Mouse (Mus musculus): ENCODE results near the gene Kyat1.
A peak's percentile ranks its signal among the peaks of the same experiment; 100 is the strongest.
"Not testable (repeated sequence)": the region's sequence is repeated elsewhere in the genome, so short reads cannot be mapped to it uniquely, and the experiment has no call there.

The Kyat1 gene

DNA sequence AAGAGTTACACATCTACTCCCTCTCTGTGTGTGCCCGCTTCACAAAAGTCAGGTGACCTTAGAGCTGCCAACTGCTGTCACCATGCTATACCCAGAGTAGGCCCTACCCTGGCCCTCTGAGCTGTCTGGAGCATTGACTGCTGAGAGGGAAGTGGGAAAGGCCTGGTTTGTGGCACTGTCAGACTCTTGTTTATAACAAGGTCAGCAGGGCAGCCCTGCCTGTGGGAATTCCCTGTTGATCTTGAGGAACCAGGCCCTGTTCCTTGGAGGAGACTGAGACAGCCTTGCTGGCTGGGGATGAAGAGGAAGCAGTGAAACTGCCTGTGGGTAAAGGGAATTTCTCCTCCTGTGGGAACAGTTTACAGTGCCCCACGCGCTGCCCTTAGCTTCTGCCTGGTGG lies 9.1 kb upstream of the Kyat1 start:
- no peak for DNase-seq (ENCODE audit: low read depth, low spot score)

DNA sequence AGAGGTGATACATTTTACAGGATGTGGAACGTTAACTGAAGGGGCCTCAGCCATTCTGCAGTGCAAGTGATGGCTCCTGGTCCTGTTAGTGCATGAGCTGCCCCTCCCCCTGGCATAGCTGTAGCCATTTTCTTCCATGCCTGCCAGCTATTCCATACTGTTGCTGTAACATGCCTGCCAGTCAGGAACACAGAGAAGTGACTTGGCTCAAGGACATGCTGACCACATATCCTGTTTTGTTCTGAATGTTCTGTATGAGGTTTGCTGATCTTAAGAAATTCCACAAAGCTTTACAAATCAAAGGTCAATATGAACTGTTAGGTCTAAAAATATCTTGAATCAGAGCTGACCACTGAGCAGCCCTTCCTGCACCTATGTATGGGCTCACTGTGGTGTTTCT lies 7.3 kb upstream of the Kyat1 start:
- DNase-seq (ENCODE audit: low read depth, low spot score): no peak

DNA sequence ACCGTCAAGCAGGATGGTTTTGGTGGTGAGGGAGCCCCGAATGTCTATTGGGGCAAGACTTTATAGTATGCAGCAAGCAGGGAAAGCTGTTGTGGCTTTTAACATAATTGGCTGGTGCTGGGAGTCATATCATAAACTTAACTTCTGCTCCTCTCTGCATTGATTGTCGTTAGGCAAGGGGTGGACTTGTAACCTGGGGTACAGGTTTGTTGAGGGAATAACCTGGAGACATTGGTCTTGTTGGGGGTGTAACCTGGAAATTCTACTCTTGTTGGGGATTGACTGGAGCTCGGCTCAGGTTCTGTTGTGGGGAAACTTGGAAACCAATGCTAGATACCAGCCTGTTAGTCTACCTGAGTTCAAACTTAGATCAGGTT lies 6.5 kb upstream of the Kyat1 start:
- no peak for DNase-seq (ENCODE audit: low read depth, low spot score)

DNA sequence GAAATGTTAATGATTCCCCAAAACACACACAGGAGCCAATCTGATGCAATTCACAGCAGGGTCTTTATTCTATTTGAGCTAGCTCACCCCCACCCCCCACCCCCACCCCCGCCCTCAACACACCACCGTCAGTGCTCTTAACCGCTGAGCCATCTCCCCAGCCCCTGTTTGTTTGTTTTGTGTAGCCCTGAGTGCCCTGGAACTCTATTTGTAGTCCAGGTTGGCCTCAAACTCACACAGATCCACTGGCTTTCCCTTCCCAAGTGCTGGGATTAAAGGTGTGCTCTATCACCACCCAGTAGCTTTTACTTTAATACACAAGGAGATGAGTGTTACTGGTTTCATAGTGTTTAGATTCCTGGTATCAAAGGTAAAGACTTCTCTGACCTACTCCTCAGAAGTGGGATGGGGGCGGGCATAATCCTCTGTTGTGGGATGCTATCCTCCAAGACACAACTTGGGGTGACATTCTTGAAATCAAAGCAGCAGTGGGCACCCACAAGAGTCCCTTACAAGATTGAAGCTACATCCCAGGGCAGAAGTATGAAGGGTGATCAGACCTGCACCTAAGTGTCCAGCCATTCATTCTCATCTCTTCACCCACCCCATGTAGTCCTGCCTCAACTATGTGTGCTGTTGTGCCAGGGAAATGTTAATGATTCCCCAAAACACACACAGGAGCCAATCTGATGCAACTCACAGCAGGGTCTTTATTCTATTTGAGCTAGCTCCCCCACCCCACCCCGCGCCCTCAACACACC lies 5.9 kb upstream of the Kyat1 start:
- no peak for DNase-seq (ENCODE audit: low read depth, low spot score)

DNA sequence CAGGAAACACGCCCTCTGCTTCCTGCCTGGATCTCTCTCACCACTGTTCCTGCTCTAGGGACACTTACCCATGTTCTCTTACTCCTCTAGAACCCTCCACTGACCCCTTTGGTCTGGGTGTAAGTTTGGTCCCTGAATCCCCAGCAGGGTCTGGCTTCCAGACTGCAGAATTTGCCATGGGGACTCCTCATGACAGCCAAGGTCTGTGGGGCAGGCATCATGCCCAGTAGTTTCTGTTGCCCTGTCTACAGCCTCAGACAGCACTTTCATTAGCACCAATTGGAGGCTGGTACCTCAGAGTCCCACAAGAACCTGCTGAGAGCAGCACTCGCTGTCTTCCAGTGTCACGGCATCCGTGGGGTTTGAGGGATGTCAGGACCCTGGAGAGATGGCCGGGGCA lies 2.2 kb upstream of the Kyat1 start:
- no peak for DNase-seq (ENCODE audit: low read depth, low spot score)

DNA sequence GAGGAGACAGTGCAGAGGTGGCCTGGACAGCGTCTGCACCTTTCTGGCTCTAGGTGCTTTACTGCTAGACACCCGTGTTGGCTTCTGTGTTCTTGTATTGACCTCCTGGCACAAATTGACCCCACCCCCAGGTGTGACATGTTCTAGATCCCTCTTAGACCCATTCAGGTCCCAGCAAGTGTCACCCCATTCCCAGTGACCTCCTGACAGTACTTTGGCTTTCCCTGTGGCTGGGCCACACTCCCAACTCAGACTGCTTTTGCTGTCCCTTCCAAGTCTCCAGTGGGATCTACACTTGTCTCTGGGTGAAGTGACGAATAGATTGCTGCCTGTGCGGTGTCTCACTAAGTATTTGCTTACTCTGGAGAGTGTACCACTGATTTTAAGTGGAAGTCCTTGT lies 1.8 kb upstream of the Kyat1 start:
- DNase-seq (ENCODE audit: low read depth, low spot score): no peak

DNA sequence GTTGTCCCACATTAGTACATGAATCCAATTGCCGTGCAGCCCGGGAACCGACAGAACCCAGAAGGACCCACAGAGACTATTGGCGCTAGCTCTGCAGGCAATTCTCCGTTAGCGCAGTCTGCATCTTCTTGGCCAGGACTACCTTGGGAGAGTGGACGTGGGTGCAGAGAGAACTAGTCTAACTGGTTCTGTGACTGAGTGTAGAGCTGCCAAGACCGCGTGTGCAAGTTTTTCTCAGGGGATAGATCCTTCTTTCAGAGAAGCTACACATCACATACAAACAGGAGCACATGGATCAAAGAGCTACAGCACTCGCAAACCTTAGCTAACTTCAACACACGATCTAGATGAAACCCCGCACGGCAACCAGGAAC lies 405 bp downstream of the Kyat1 start:
- no peak for DNase-seq (ENCODE audit: low read depth, low spot score)

DNA sequence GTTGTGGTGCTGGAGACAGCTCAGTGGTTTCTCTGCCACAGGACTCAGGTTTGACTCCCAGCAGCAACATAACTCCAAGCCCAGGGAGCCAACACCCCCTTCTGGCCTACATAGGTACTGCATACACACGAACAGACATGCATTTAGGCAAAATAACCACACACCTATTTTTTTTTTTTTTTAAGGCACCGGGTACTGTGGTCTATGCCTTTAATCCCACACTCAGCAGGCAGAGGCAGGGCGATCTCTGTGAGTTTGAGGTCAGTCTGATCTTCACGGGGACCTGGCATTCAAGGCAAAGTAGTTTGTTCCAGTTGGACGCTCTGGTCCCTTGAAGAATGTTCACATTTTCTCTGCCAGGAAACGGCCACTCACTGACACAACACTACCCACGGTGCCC lies 2.2 kb downstream of the Kyat1 start:
- peak; percentile 62 for DNase-seq (ENCODE audit: low read depth, low spot score)

DNA sequence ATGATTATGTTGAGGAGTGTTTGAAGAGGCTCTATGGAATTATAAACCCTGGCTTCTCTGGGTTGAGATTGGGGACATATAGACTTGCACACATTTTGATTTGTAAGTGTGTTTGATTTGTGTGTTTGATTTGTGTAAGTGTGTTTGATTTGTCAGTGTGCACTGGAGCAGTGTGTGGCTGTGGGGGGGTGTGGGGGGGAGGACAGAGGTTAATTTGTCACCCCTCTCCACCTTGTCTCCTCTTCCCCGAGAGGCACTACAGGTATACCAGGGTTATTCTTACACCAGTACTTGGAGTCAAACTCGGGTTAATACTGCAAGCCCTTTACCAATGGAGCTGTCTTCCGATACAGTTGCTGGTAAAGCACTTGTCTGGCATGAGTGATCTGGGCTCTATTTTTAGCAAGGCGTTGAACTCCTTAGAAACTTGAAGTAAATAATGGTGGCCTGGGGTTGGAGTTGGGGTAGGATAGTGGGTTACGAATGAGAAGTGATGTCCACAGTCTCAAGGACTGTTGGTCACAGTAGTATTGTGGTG lies 5.2 kb downstream of the Kyat1 start:
- DNase-seq (ENCODE audit: low read depth, low spot score): no peak

DNA sequence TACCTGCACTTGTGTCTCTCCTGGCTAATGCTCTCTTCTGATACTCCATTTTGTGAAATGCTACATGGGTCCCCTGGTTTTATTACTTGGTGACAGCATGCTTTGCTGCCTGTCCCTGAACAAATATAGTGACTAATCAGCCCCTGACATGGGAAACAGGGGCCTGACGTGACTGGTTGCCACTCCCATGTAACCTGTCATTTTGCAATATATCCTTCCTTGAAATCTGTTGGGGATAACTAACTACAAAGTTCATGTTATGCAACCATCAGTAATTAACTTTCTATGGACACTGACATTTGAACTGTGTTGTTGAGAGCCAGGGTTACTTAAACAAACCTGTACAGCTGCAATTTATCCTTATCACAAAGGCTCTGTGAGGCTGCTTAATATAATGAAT lies 5.7 kb downstream of the Kyat1 start:
- no peak for DNase-seq (ENCODE audit: low read depth, low spot score)

DNA sequence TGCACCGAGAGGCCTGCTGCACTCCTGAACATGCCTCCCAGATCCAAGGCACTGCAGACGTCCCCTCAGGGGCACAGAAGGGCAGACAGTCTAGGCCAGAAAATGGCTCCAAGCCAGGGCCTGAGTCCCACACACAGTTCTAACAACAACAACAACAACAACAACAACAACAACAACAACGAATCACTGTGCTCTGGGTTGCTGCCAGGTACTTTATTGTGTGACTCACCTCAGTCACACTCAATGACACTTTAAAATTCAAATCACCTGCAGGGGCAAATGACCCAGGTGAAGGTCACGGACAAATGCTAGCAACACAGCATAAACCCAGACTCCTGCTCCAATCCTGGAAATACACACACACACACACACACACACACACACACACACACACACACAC lies 7.6 kb downstream of the Kyat1 start:
- DNase-seq (ENCODE audit: low read depth, low spot score): no peak

DNA sequence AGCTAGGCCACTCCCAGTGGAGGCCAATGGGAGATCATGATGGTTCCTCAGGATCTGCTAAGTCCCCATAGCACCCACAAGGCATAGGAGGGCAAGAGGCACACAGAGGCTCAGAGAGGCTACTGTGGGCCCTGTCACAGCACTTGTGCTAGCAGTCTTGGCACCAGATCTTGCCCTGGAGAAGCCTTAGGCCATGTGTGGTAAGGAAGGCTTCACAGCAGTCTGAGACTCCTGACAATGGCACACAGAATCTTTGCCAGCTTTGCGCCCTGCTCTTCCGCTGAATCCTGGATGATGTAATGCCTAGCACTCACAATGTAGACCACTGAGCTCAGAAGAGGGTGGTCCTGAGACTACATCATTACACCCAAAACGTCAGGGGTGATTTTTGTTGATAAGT lies 11.0 kb downstream of the Kyat1 start:
- DNase-seq (ENCODE audit: low read depth, low spot score): no peak

DNA sequence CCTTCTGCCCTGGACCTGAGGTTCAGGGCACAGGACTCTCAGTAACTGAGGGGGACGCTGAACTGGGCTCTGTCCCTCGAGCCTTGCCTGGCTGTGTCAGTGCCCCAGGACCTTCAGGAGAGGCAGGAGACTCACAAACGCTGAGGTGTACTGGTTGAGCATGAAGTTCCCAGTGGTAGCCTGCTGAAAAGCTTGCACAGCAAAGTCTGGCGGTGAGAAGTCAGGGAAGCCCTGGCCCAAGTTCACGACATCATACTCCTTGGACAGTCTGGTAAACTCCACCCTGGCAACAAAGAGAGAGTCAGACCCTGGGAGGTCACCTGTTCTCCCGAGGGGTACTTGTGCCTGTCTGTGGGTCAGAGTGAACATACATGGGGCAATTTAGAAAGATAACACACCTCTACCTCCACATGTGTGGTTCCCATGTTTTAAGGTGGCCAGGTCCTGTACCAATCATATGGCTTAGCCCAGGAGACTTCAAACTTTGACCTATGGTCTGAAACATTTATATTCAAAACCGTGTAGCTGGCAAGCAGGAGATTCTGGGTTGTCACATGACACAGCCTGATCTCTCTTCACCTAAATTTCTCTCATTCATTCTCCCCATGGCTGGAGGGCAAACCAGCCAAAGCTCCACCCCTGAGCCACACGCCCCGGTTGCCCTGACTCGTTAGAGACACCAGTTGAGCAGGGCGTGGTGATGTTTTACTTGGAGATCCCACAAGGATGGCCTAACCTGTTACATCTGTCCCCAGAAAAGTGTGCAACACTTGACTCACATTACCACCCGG lies 13.7 kb downstream of the Kyat1 start:
- DNase-seq (ENCODE audit: low read depth, low spot score): no peak

DNA sequence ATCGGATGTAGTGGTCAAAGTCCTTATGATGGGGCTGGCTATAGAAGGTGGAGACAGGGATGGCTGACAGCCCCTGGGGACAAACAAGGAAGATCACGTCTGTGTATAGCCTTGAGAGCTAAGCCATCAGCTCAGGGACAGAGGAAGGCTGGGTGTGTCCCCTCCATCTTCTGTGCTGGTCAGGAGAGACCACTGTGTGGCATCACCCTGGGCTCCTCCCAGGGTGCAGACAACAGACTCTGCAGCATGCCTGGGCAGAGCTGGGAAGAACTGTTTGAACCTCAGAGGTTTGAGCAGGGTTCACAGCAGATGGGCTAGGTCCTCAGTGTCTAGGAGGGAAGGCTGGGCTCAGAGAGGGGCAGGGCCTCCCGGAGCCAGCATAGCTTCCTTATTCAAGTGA lies 20.0 kb downstream of the Kyat1 start:
- no peak for DNase-seq (ENCODE audit: low read depth, low spot score)

DNA sequence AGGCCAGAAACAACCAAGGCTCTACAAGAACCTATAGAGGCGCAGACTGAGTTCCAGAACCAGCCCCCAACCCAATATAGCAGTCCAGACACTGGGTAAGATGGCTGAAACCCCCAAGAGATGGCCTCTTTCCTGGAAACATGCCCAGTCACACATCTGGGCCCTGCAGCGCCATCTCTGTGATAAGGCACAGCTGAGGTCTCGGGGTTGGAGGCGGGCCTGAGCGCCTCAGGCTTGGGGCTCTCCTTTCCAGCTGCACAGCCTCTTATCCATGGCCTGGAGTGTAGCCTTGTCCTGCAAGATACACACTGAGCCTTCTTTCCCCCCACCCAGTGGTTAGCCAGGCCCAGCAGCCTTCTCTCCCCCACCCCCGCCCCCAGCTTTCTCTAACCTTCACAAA lies 20.4 kb downstream of the Kyat1 start:
- DNase-seq (ENCODE audit: low read depth, low spot score): no peak

DNA sequence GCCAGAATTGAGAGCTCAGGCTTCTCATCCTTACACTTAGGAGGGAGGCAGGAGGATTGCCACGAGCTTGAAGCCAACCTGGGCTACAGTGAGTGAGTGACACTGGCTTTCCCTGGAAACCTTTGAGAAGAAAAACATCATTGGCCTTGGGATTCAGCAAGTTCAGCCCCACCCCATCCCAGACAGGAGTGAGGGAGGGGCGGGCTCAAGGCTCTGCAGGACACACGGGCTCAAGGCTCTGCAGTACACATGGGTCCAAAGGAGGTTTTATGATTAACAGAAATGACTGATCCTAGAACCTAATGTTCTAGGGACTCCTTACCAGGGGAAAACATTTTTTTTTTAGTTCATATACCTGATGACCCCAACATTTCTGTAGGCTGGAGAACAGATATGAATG lies 21.9 kb downstream of the Kyat1 start:
- no peak for DNase-seq (ENCODE audit: low read depth, low spot score)

DNA sequence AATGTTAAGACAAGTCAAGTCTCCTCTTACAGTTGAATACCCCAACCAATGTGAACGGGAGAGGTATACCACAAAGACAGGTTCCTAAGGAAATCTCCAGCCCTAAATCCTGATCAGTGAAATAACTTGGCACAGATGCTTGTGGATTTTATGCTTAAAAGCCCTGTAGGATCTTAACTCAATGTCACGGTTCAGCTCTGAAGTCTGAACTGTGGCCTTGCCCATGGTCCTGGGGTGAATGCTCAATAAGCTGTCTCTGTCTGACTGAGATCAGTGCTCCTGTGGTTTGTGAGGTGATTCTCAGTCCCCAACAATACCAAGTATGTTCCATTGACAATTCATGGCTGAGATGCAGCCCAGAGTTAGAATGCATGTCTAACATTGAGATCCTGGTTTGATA lies 23.2 kb downstream of the Kyat1 start:
- no peak for DNase-seq (ENCODE audit: low read depth, low spot score)

DNA sequence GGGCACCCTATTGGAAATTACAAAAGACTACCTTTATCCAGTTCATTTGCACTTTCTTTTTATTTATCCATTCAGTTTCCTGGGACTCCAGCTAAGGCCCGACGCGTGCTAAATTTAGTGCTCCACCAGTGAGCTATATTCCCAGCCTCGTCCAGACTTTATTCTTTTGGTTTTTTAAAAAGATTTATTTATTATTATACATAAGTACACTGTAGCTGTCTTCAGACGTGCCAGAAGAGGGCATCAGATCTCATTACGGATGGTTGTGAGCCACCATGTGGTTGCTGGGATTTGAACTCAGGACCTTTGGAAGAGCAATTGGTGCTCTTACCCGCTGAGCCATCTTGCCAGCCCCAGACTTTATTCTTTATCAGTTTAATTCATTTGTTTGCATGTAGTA lies 26.9 kb downstream of the Kyat1 start:
- DNase-seq (ENCODE audit: low read depth, low spot score): not testable (repeated sequence)

DNA sequence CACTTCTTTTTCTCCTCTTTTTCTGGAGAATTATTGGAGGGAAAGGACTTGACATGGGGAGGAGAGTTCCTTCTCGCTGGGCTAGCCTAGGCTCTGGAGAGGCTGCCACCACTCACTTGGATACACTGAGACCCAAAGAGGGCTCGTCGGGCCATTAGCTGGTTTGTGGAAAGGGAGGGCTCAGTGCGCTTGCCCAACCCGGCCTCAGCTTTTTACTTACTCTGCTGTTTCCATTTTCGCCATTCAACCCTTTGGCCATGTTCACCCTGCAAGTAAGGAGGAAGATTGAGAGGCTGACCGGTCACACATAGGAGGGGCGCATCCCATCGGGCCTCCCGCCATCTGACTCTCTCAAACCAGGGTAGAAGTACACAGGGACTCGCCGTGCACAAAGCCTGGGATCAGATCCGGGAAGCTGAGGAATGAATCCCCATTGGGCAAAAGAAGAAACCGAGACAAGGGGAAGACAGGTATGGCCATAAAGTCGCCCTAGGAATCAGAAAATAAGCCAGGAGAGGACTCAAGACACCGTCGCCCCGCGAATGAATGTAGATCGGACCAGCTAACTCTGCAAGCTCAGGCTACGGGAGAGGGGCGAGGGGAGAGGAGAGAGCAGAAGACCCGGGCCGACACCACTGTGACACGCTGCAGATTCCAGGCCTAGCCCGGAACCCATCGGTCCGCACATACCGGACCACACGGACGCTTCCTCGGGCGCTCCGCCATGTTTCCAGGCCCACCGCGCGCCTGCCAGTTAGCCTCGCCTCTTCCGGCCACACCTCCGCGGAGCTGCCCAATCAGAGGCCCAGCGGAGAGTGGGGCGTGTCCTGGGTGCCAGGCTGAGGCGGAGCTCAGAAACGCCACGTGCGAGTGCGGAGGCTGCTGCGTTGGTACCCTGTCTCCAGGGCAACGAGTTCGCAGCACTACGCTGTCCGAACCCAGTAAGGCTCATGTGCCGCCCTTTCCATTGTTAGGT lies 27.7 kb downstream of the Kyat1 start, which contains the start of gene Spout1:
TSS of gene Spout1 (minus strand) at position 760 of the 976 bp plus-strand sequence.
- peak; percentile 98 for DNase-seq (ENCODE audit: low read depth, low spot score)

DNA sequence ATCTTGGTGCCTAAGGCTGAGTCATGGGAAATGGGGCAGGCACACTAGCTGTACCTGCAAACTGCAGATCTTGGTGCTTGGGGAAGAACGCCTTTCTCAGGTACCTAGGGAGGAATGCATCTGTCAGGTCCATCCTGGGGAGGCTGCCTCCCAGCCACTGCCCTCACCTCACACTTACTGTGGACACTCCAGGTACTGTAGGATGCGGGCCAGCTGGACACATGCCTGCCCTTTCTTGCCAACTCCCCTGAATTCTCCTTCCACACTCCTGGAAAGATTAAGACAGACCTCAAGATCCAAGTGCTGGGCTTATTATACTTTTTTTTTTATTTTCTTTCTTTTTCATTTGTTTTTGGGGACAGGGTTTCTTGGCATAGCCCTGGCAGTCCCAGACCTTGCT lies 29.1 kb downstream of the Kyat1 start:
- DNase-seq (ENCODE audit: low read depth, low spot score): no peak

DNA sequence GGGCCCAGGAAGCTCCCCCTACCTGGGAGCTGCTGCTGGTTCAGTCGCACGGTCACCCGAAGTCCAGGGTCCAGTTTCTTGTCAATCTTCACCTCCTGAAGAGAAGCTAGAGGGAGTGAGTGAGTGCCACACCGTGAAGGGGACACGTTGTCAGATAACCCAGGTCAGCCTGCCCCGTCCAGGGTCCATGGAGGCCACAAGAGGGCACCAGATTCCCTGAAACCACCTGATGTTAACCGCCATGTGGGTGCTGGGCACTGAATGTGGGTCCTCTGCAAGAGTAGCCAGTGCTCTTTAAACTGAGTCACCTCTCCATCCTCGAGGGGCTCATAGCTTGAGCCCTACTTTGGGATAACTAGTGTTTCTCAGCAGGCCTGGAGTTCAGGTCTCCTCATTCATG lies 29.8 kb downstream of the Kyat1 start:
- no peak for DNase-seq (ENCODE audit: low read depth, low spot score)
